Mouse (Mus musculus) liver, embryonic 13.5 days (tissue): ENCODE data around the gene Tube1. TPM values are rescaled to one million over a fixed set of nuclear protein-coding genes. Genes with fewer than 3 reads are reported as not detected.
"Not testable (repeated sequence)": the region's sequence is repeated elsewhere in the genome, so short reads cannot be mapped to it uniquely, and the experiment has no call there.

ENCODE experiments used
- ATAC-seq: fragments of 200-750 bp; cut with Nextera tagmentation; 2 replicates; pipeline ENCODE4 v1.8.0; 2017; ENCODE audit warnings: low read depth, mild to moderate bottlenecking, moderate number of reproducible peaks, moderate library complexity
- DNase-seq: peaks from one replicate; pipeline ENCODE4 v3.0.0; 2022
- H3K27ac ChIP-seq: fragments of 300-500 bp; sonication (generic); 2 replicates; pipeline ENCODE4 v1.5.1; 2015; ENCODE audit warnings: moderate library complexity, mild to moderate bottlenecking, inconsistent platforms
- H3K27me3 ChIP-seq: fragments of 300-500 bp; sonication (generic); 2 replicates; pipeline ENCODE4 v1.6.1; 2015; ENCODE audit warnings: mild to moderate bottlenecking, inconsistent platforms
- H3K36me3 ChIP-seq: fragments of 300-500 bp; sonication (generic); 2 replicates; pipeline ENCODE4 v1.6.1; 2015; ENCODE audit warnings: mild to moderate bottlenecking, inconsistent platforms
- H3K4me1 ChIP-seq: fragments of 300-500 bp; sonication (generic); replicated peaks from 2 replicates; pipeline ENCODE4 v1.6.1; 2015; ENCODE audit warnings: inconsistent platforms
- H3K4me2 ChIP-seq: fragments of 300-500 bp; sonication (generic); 2 replicates; pipeline ENCODE4 v1.6.1; 2015; ENCODE audit warnings: inconsistent platforms, mild to moderate bottlenecking, moderate library complexity
- H3K4me3 ChIP-seq: fragments of 300-500 bp; sonication (generic); replicated peaks from 2 replicates; pipeline ENCODE4 v1.5.1; 2015; ENCODE audit warnings: mild to moderate bottlenecking, inconsistent platforms
- H3K9ac ChIP-seq: fragments of 300-500 bp; sonication (generic); 2 replicates; pipeline ENCODE4 v1.6.1; 2015; ENCODE audit warnings: mild to moderate bottlenecking, inconsistent platforms
- H3K9me3 ChIP-seq: fragments of 300-500 bp; sonication (generic); replicated peaks from 2 replicates; pipeline ENCODE4 v1.6.1; 2016; ENCODE audit warnings: inconsistent platforms
- WGBS: fragments of 180-500 bp; shearing (Covaris S2); methylation state at CpG from one replicate; pipeline ENCODE4 v1.1.7; 2015; ENCODE audit not compliant: insufficient replicate concordance; 5-methylcytosine and 5-hydroxymethylcytosine counted together
- polyA plus RNA-seq: library from polyadenylated mRNA; unstranded; fragments of >200 nt; fragmentation: Nextera tagmentation; extraction: Ambion mirVana; gene quantifications from 2 replicates; pipeline ENCODE4 v1.2.1, GENCODE M21; 2015

Gene Tube1
- polyA plus RNA-seq, 1 experiment from 2014 or later, result 5.9 TPM

DNA sequence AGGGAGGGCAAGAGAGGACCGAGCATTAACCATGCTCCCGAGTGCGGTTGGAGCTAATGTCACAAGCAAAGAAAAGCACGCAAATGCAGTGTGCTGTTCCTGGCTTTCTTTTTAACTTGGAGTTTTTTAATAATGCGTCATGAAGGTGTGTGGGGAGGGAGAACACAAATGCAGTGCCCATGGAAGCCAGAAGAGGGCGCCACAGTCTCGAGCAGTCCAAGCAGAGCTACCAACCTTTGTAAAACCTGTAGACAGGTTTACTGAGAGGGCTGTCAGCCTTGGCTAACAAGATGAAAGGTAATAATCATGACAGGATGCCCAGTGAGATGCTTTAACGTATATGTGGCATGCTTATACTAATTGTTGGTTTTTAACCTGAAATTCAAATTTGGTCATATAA is 36.4 kb downstream of the Tube1 start:
- no peak for ATAC-seq
- H3K36me3 ChIP-seq, result no peaks in the 10 kb centered on the region
- peaks cover 35% of the 10 kb centered on the region for H3K4me1 ChIP-seq
- no peaks in the 10 kb centered on the region for H3K9me3 ChIP-seq
- peak; percentile 34 for DNase-seq
- WGBS, result 9% methylated on average over 8 of the region's 8 CpGs
- no peak overlapping the region for H3K9ac ChIP-seq
- H3K4me2 ChIP-seq, result no peak overlapping the region
- H3K27ac ChIP-seq, result no peak overlapping the region
- peaks cover 34% of the 10 kb centered on the region for H3K27me3 ChIP-seq
- no peak overlapping the region for H3K4me3 ChIP-seq

DNA sequence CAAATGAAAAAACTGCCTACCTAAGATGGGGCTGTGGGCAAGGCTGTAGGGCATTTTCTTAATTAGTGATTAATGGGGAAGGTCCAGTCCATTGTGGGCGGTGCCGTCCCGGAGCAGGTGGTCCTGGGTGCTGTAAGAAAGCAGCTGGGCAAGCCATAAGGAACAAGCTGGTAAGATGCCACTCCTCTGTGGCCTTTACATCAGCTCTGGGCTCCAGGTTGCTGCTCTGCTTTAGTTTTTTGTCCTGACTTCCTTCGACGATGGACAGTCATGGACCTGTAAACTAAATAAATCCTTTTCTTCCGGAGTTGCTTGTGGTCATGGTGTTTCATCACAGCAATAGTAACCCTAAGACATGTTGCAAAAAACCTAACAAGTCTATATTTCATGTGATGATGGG is 36.9 kb downstream of the Tube1 start:
- no peak overlapping the region for H3K9ac ChIP-seq
- peak overlapping the region; percentile 70 for H3K4me2 ChIP-seq
- DNase-seq (no peak), ATAC-seq (no peak)
- H3K9me3 ChIP-seq, result no peaks in the 10 kb centered on the region
- no peaks in the 10 kb centered on the region for H3K36me3 ChIP-seq
- peaks cover 37% of the 10 kb centered on the region for H3K4me1 ChIP-seq
- no peak overlapping the region for H3K27ac ChIP-seq
- no peak overlapping the region for H3K4me3 ChIP-seq
- WGBS, result 9% methylated on average over 6 of the region's 6 CpGs
- peaks cover 29% of the 10 kb centered on the region for H3K27me3 ChIP-seq

DNA sequence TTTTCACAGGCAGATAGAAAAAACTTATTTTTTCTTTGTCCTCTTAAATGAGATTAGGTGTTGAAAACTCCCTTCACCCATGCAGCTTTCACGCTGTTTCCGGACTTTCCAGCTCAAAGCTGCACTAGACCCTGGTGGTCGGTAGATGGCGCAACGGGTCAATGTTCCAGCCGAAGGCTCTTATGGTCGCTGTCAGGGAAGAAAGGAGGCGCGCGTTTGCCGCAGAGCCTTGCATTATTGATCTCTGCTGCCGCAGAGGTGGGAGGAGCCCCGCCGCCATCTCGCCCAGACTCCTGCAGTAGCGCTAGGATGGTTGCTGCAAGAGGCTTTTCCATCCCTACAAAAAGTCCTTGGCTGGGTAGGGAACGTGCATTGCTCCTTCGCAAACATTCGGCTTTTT is 37.4 kb downstream of the Tube1 start:
- whole genome bisulfite sequencing, result under 1% methylated on average over 19 of the region's 19 CpGs
- H3K4me2 ChIP-seq, result peak overlapping the region; percentile 70
- peak overlapping the region; percentile 50 for H3K4me3 ChIP-seq
- no peak overlapping the region for H3K9ac ChIP-seq
- H3K27ac ChIP-seq, result no peak overlapping the region
- peaks cover 37% of the 10 kb centered on the region for H3K4me1 ChIP-seq
- H3K36me3 ChIP-seq, result no peaks in the 10 kb centered on the region
- peak; percentile 76 for DNase-seq
- no peaks in the 10 kb centered on the region for H3K9me3 ChIP-seq
- ATAC-seq, result peak; percentile 80
- H3K27me3 ChIP-seq, result peaks cover 25% of the 10 kb centered on the region

DNA sequence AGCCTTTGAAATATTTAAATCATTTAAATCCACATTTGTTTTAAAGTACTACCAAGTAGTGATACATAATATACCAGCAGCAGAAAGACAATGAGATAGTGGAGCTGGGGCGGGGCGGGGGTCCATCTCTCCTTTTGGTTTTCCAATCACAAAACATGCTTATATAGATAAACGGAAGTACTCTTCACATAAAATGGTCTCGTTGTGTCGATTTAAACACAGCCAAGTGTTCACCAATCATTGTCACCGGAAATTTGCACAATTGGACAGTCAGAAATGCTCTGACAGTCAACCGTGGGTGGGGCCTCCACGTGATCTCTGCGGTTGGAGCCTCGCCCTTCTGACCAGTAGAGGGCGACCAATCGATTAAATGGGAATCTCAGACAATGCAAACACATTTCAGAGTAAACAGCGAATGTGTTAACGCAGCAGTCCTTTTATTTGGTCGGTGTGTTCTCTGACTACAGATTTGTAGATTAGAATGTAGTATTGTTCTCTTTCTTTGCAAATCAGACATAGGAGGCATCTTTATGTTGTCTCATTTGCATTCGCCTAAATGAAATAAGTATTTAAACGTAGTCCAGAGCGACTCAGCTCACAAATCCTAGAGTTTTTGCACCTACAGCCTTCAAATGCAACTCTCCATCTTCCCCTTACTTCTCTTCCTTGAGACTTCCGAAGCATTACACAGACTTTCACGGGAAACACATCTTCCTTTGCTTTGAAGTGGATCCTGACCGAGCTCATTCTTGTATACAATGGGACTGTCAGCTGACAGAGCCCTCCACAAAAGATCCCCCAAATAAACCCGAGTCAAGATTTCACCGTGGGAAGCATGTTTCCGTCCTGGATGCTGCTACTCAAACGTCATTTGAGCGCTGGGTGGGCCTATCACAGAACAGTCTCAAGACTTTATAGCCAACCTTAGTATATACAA is 38.1 kb downstream of the Tube1 start:
- DNase-seq (peak; percentile 73), ATAC-seq (peak; percentile 70)
- peak overlapping the region; percentile 50 for H3K4me3 ChIP-seq
- no peaks in the 10 kb centered on the region for H3K36me3 ChIP-seq
- peak overlapping the region; percentile 70 for H3K4me2 ChIP-seq
- H3K9me3 ChIP-seq, result no peaks in the 10 kb centered on the region
- no peak overlapping the region for H3K27ac ChIP-seq
- H3K9ac ChIP-seq, result no peak overlapping the region
- 18% methylated on average over 26 of the region's 26 CpGs for WGBS
- H3K27me3 ChIP-seq, result peaks cover 18% of the 10 kb centered on the region
- peaks cover 37% of the 10 kb centered on the region for H3K4me1 ChIP-seq

DNA sequence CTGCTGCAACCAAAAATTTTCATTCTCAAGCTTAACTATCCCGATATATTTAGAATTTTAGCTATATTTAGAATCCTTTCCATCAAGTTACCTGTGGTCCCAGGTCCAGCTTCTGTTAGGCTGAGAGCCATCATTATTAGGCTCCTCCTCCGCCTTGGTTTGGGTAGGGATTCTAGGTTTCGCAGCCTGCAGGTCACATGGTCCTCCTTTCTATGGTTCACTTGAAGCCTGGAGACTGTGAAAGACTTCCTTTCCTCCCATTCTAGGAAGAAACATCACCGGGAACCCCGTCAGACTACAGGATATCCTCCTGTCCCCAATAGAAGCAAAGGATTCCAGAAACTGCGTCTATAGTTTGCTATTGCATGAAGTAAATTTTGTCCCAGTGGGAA is 38.8 kb downstream of the Tube1 start:
- peaks cover 13% of the 10 kb centered on the region; the same call in 1 of the 2 replicates for H3K27me3 ChIP-seq
- no peak overlapping the region; the same call in 1 of the 2 replicates for H3K27ac ChIP-seq
- DNase-seq, result no peak
- peak overlapping the region; percentile 38 for H3K4me2 ChIP-seq
- no peaks in the 10 kb centered on the region for H3K9me3 ChIP-seq
- no peaks in the 10 kb centered on the region for H3K36me3 ChIP-seq
- peaks cover 37% of the 10 kb centered on the region for H3K4me1 ChIP-seq
- no peak for ATAC-seq
- H3K4me3 ChIP-seq, result no peak overlapping the region
- H3K9ac ChIP-seq, result no peak overlapping the region
- 54% methylated on average over 6 of the region's 6 CpGs for WGBS

DNA sequence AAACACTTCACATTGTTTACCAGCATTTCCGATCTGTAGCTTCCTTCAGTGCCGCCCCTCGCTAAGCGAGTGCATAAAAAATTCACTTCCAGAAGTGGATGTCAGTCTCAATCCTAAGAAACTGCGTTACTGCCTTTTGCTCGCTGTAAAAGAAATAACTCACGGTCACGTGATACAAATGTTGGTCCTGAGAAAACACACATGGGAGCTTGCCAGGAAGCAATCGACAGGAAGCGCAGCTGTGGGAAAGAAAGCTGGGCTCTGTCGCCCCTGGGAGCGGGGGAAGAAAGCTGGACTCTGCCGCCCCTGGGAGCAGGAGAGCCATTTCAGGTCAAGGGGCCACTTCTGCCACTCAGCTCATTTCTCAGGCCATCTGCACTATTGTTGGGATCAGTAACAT is 39.3 kb downstream of the Tube1 start:
- Histone ChIP-seq H3K27ac (no peak overlapping the region), H3K9ac (no peak overlapping the region), H3K9me3 (no peaks in the 10 kb centered on the region), H3K36me3 (no peaks in the 10 kb centered on the region), H3K4me1 (peaks cover 37% of the 10 kb centered on the region), H3K4me2 (peak overlapping the region; percentile 38), H3K4me3 (no peak overlapping the region), H3K27me3 (peaks cover 10% of the 10 kb centered on the region; the same call in 1 of the 2 replicates)
- DNase-seq (no peak), ATAC-seq (no peak)
- WGBS, result 23% methylated on average over 13 of the region's 13 CpGs

DNA sequence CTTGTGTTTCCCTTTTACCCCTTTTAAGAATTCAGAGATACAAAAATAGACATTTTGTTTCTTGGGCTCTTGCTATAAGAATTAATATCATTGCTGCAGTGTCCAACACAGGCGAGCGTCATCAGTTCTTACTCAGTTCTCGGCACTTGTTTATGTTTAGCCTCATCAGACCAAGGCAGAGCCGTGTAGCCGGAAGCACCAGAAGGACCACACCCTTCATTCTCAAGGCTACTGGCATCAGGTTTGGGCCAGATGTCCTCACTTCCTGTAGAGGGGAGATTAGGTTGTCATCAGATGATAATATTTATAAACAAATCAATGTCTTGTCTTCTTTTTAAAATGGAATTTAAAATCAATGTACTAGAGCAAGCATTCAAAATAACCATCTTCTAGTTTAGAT is 43.2 kb downstream of the Tube1 start:
- 48% methylated on average over 5 of the region's 5 CpGs for WGBS
- Histone ChIP-seq H3K27ac (no peak overlapping the region), H3K4me1 (peaks cover 20% of the 10 kb centered on the region), H3K36me3 (no peaks in the 10 kb centered on the region), H3K9ac (no peak overlapping the region), H3K4me2 (no peak overlapping the region), H3K4me3 (no peak overlapping the region), H3K27me3 (no peaks in the 10 kb centered on the region), H3K9me3 (no peaks in the 10 kb centered on the region)
- DNase-seq (no peak), ATAC-seq (no peak)

DNA sequence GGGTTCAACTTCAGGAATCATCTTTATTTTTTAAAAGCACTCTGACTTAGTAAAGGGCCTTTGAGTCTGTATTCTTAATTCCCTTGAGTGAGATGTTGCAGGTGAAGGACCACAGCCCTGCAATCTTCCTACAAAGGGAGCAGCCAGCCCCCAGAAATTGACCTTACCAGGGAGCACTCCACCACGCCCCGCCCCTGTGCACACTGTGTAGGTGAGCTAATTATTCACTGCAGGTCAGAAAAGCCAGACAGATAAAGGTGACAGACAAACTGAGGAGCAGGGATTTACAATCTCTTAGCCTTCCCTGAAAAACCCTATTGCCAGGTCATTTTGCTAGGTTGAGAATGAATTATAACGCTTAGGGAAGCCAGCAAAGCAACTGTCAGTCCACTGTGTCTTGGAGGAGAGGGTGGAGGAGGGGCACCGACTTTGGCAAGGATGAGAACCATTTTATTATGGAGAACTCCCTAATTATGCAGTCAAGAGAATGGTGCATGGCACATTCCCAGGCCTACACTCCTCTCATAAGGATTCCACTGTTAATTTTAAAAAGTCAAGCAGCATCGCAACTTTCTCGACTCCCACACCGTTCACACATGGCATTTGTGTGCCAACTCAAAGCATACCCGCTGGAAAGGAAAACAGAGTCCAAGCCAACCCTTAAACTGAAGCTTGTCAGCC is 51.2 kb downstream of the Tube1 start:
- no peak for DNase-seq
- no peaks in the 10 kb centered on the region for H3K36me3 ChIP-seq
- H3K9me3 ChIP-seq, result no peaks in the 10 kb centered on the region
- H3K27me3 ChIP-seq, result no peaks in the 10 kb centered on the region
- no peak for ATAC-seq
- H3K4me2 ChIP-seq, result no peak overlapping the region
- WGBS, result 73% methylated on average over 8 of the region's 8 CpGs
- H3K4me3 ChIP-seq, result no peak overlapping the region
- no peak overlapping the region for H3K9ac ChIP-seq
- H3K4me1 ChIP-seq, result no peaks in the 10 kb centered on the region
- no peak overlapping the region for H3K27ac ChIP-seq

DNA sequence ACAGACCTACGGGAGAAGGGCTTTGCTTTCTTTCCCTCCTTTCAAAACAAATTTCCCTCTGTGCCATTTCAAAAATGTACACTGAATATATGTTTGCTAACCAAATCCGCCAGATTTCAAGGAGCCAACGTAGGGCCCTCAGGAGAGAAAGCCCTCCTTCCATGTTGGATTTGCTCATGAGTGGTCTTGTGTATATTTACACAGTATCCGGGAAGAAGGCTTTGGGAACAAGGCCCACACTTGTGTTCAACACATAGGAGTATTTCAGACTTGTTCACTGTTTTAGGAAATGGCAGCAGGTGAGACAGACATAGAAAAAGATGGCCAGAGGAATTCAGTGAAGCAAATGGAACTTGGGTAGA is 51.8 kb downstream of the Tube1 start:
- ATAC-seq (no peak), DNase-seq (no peak)
- no peak overlapping the region for H3K4me3 ChIP-seq
- no peaks in the 10 kb centered on the region for H3K9me3 ChIP-seq
- no peak overlapping the region for H3K9ac ChIP-seq
- H3K4me2 ChIP-seq, result no peak overlapping the region
- no peak overlapping the region for H3K27ac ChIP-seq
- no peaks in the 10 kb centered on the region for H3K36me3 ChIP-seq
- H3K27me3 ChIP-seq, result no peaks in the 10 kb centered on the region
- H3K4me1 ChIP-seq, result no peaks in the 10 kb centered on the region
- WGBS, result 66% methylated on average over 4 of the region's 4 CpGs

DNA sequence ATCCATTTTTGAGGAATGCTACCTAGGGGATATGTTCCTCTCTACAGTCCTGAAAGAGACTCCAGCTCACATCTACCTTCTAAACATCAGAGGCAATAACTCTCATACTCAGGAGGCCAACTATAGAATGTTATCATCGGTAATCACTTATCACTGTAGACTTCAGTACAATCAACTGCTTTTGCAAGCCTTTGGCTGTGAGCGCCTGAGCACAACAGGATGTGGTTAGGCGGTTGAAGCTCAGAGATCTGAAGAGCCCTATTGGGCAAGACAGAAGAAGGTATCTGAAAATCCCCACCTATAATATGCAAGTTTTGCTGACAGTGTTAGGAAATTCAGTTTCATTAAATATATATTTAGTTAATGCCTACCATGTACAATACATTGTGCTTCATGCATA is 58.9 kb downstream of the Tube1 start:
- H3K4me3 ChIP-seq, result no peak overlapping the region
- H3K36me3 ChIP-seq, result no peaks in the 10 kb centered on the region
- WGBS, result 31% methylated on average over 3 of the region's 3 CpGs
- H3K27me3 ChIP-seq, result no peaks in the 10 kb centered on the region
- no peak overlapping the region for H3K27ac ChIP-seq
- no peak overlapping the region for H3K9ac ChIP-seq
- no peaks in the 10 kb centered on the region for H3K9me3 ChIP-seq
- DNase-seq, result no peak
- H3K4me2 ChIP-seq, result no peak overlapping the region
- ATAC-seq, result no peak
- 0 out of 2 replicates have a peak, but pooled peaks cover 3% of the 10 kb centered on the region for H3K4me1 ChIP-seq

DNA sequence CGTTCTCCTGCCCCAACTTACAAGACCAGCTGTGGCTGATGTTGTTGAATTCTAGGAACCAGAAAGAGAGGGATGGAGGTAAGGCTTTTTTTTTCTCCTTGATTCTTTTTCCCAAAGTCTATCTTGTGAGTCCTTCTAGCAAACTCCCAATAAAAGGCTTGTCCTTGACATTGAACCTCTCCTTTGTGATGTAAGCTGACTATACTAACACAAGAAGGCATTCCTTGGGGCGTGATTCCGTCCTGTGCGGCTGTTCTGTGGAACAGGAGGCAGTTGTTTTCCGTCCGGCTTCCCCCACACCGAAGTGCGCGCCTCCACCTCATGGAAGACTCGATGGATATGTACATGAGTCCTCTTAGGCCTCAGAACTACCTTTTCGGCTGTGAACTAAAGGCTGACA is 64.4 kb downstream of the Tube1 start:
- DNase-seq, result not testable (repeated sequence)
- WGBS, result 76% methylated on average over 11 of the region's 11 CpGs

More for the DNA sequence above, 64.4 kb downstream of the Tube1 start:
- H3K9ac ChIP-seq, H3K27me3 ChIP-seq, H3K9me3 ChIP-seq, H3K4me1 ChIP-seq, ATAC-seq, H3K36me3 ChIP-seq, H3K4me3 ChIP-seq, H3K27ac ChIP-seq, H3K4me2 ChIP-seq: not testable (repeated sequence)
